Mouse (Mus musculus) left cerebral cortex, adult 2 months (tissue): ENCODE measurements around the gene Olfr827. TPM values are rescaled to one million over a fixed set of nuclear protein-coding genes. Genes with fewer than 3 reads are reported as not detected.

Experiments
- DNase-seq, 2 experiments: peaks; one replicate each; pipeline ENCODE4 v3.0.0; 2021 to 2022; ENCODE audit warnings: low spot score in 2 of 2, mixed read lengths in 1 of 2; ENCODE audit errors: extremely low spot score in 1 of 2
- H3K27ac ChIP-seq: fragments of 200-600 bp; 2 replicates; pipeline ENCODE4 v1.8.1; 2022
- H3K4me3 ChIP-seq: fragments of 200-600 bp; 2 replicates; pipeline ENCODE4 v1.8.1; 2022
- CTCF ChIP-seq: fragments of 200-600 bp; IDR thresholded peaks from 2 replicates; pipeline ENCODE4 v1.8.1; 2022; ENCODE audit warnings: antibody characterized with exemption, mild to moderate bottlenecking, moderate library complexity
- intact Hi-C: fragments of 180-260 bp; cut with DNase I; formaldehyde crosslinking; loops from one replicate; pipeline ENCODE4 v1.15.1; 2025
- total RNA-seq, 2 experiments: library from RNA; stranded (reverse); gene quantifications; 2 replicates each; pipeline ENCODE4 v1.2.3; 2021

The Olfr827 gene
- total RNA-seq, 2 experiments from 2014 or later, result not detected

GRCm38 (mm10) chr10:130165196-130165595 lies 49.0 kb downstream of the Olfr827 start:
- Histone ChIP-seq H3K27ac (no peak overlapping the region), H3K4me3 (no peak overlapping the region)
- DNase-seq, result no peak
- intact Hi-C loops, result no loop called here
- TF ChIP-seq CTCF, result no peak

Other genes with a start within 250 kb of the Olfr827 start
- not detected for gene Olfr819, start 247.1 kb downstream of the Olfr827 start, total RNA-seq
- gene Olfr247, start 238.3 kb downstream of the Olfr827 start, total RNA-seq, result not detected
- gene Gm10310, start 229.3 kb downstream of the Olfr827 start, total RNA-seq, result not detected
- not detected for gene Olfr820, start 201.8 kb downstream of the Olfr827 start, total RNA-seq
- not detected for gene Olfr821, start 184.1 kb downstream of the Olfr827 start, total RNA-seq
- not detected for gene Olfr822, start 143.2 kb downstream of the Olfr827 start, total RNA-seq
- not detected for gene Olfr823, start 99.0 kb downstream of the Olfr827 start, total RNA-seq
- gene Olfr824, start 84.4 kb downstream of the Olfr827 start, total RNA-seq, result not detected
- gene Olfr825, start 47.6 kb downstream of the Olfr827 start, total RNA-seq, result not detected
- gene Olfr826, start 30.2 kb downstream of the Olfr827 start, total RNA-seq, result not detected
- under 1 TPM; 0.27 to 0.30 TPM for gene Neurod4, start 65.8 kb upstream of the Olfr827 start, total RNA-seq
- gene Tespa1, start 108.5 kb upstream of the Olfr827 start, total RNA-seq, result 1 to 10 TPM in 1 of 2 experiments, under 1 TPM in 1; 0.96 to 2.2 TPM
- under 1 TPM; 0.42 to 0.43 TPM for gene Vmn2r84, start 179.9 kb upstream of the Olfr827 start, total RNA-seq
- 1 to 10 TPM in 1 of 2 experiments, under 1 TPM in 1; 0.97 to 1.1 TPM for gene Vmn2r85, start 215.3 kb upstream of the Olfr827 start, total RNA-seq
- under 1 TPM; 0.27 to 0.30 TPM for gene Vmn2r86, start 241.6 kb upstream of the Olfr827 start, total RNA-seq